Mouse (Mus musculus) mature B cell (primary cell): ENCODE measurements around the gene Gm21913.
"Not testable (repeated sequence)": the region's sequence is repeated elsewhere in the genome, so short reads cannot be mapped to it uniquely, and the experiment has no call there.

Experiments used
- in situ Hi-C: fragments of 300-500 bp; cut with MboI; formaldehyde crosslinking; loops from 2 replicates; pipeline ENCODE4 v1.14.3; 2019

Gm21913 gene

DNA sequence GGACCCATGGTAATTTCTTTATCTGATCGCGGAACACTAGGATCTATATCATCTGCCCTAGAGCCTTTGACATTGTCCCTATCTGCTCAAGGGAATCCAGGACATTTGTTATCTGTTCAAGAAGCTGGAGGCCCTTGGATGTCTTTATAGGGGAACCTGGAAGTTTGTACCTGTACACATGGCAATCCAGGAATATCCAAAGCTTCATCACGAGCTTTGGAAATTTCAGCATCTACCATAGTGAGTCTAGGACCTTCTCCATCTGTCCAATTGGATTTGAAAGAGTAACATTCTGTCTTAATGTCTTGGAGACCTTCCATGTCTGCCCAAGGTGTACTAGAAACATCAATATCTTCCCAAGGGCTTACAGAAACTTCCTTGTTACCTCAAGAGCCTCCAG is at the start of gene Gm21913:
TSS of gene Gm21913 (plus strand) at position 301 of the 400 bp plus-strand sequence.
- in situ Hi-C loops: not testable (repeated sequence)
